Mouse (Mus musculus) heart, embryonic 12.5 days (tissue): ENCODE measurements at regions not wholly inside any gene's neighbourhood (a gene's known extent, or its start where the extent isn't known, plus 50 kb on each side); places are given as distances from the start of the nearest gene placed in this dataset.

Experiments
- ATAC-seq: fragments of 200-750 bp; cut with Nextera tagmentation; 2 replicates; pipeline ENCODE4 v1.8.0; 2017; ENCODE audit warnings: moderate TSS enrichment, moderate library complexity; ENCODE audit not compliant: insufficient number of reproducible peaks, low FRiP score
- H3K27ac ChIP-seq: fragments of 300-500 bp; sonication (generic); 2 replicates; pipeline ENCODE4 v1.5.1; 2016; ENCODE audit warnings: mild to moderate bottlenecking, moderate library complexity; ENCODE audit not compliant: poor library complexity, severe bottlenecking
- H3K27me3 ChIP-seq: fragments of 300-500 bp; sonication (generic); replicated peaks from 2 replicates; pipeline ENCODE4 v1.6.1; 2016; ENCODE audit warnings: mild to moderate bottlenecking, moderate library complexity
- H3K36me3 ChIP-seq: fragments of 300-500 bp; sonication (generic); 2 replicates; pipeline ENCODE4 v1.6.1; 2016; ENCODE audit warnings: mild to moderate bottlenecking, moderate library complexity
- H3K4me1 ChIP-seq: fragments of 300-500 bp; sonication (generic); replicated peaks from 2 replicates; pipeline ENCODE4 v1.6.1; 2016; ENCODE audit warnings: mild to moderate bottlenecking
- H3K4me2 ChIP-seq: fragments of 300-500 bp; sonication (generic); 2 replicates; pipeline ENCODE4 v1.6.1; 2016; ENCODE audit warnings: mild to moderate bottlenecking, moderate library complexity
- H3K4me3 ChIP-seq: fragments of 300-500 bp; sonication (generic); 2 replicates; pipeline ENCODE4 v1.5.1; 2016; ENCODE audit warnings: mild to moderate bottlenecking
- H3K9ac ChIP-seq: fragments of 300-500 bp; sonication (generic); 2 replicates; pipeline ENCODE4 v1.6.1; 2016; ENCODE audit warnings: mild to moderate bottlenecking, moderate library complexity
- H3K9me3 ChIP-seq: fragments of 300-500 bp; sonication (generic); replicated peaks from 2 replicates; pipeline ENCODE4 v1.6.1; 2016; ENCODE audit warnings: mild to moderate bottlenecking, moderate library complexity
- WGBS: fragments of 180-500 bp; shearing (Covaris S2); methylation state at CpG from one replicate; pipeline ENCODE4 v1.1.7; 2016; 5-methylcytosine and 5-hydroxymethylcytosine counted together

DNA sequence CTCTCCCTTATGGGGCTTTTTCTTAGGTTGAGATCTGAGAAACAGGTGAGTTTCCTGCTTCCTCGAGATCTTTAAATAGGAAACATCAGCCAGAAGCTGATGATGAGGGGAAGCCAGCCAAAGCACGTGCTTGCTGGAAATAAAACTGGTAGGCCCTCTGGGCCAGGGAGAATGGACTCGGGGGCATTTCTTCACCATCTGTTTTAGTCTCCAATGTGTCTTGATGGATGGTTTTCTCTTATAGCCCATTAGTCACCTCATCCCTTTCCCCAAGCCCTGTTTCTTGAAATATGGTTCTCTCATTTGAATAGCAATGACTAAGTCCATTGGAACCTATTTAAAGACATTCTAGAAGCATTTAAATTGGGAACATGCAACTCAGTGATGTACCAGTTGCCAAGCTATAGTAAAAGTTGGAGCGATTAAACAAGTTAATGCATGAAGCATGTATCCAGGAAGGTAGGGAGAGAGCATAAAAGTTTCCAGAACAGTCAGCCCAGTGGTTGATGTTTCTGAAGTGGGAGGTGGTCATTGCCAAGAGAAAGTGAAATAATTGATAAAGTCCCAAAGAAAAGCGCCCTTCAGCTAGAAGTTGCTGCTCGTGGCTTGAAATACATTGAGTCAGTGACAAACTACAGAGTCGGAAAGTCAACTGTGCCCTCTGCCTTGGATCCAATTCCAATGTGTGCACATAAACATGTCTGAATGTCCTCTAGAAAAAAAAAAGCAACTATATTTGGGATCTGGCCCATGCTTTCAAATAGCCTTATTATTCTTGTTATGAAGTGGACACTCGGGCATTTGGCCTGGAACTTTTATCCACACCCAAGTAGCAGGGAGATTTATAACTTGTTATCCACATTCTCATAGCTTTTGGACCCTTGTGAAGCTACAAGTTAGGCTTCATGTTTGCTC is 589.8 kb downstream of the Ebf1 start:
- WGBS: 79% methylated on average over 8 of the region's 8 CpGs
- no peak for ATAC-seq
- H3K9ac ChIP-seq: no peak overlapping the region
- H3K9me3 ChIP-seq: no peaks in the 10 kb centered on the region; the same call in 1 of the 2 replicates
- no peak overlapping the region for H3K4me3 ChIP-seq
- no peaks in the 10 kb centered on the region for H3K27me3 ChIP-seq
- H3K4me1 ChIP-seq: no peaks in the 10 kb centered on the region
- H3K27ac ChIP-seq: no peak overlapping the region
- no peak overlapping the region for H3K4me2 ChIP-seq
- H3K36me3 ChIP-seq: no peaks in the 10 kb centered on the region

DNA sequence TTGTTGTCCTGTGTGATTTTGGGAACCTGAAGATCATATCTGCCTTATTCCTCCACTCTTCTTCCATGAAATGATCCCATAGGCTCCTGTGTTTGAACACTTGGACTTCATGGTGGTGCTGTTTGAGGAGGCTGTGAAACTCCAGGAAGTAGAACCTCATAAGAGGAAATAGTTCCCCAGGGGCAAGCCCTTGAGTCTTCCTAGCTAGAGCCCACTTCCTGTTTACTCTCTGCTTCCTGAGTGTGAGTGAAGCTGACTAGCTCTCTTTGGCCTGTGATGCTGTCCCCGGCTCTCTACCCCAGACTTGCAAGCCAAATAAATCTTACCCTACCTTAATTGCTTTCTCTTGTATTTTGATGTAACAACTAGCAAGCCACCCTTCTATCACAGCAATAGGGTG is 597.0 kb downstream of the Ebf1 start:
- H3K4me3 ChIP-seq: no peak overlapping the region
- no peaks in the 10 kb centered on the region for H3K27me3 ChIP-seq
- no peak for ATAC-seq
- no peaks in the 10 kb centered on the region for H3K36me3 ChIP-seq
- H3K4me2 ChIP-seq: no peak overlapping the region
- no peaks in the 10 kb centered on the region for H3K9me3 ChIP-seq
- H3K9ac ChIP-seq: no peak overlapping the region
- WGBS: 61% methylated on average over 1 of the region's 1 CpGs
- H3K27ac ChIP-seq: no peak overlapping the region
- H3K4me1 ChIP-seq: no peaks in the 10 kb centered on the region

DNA sequence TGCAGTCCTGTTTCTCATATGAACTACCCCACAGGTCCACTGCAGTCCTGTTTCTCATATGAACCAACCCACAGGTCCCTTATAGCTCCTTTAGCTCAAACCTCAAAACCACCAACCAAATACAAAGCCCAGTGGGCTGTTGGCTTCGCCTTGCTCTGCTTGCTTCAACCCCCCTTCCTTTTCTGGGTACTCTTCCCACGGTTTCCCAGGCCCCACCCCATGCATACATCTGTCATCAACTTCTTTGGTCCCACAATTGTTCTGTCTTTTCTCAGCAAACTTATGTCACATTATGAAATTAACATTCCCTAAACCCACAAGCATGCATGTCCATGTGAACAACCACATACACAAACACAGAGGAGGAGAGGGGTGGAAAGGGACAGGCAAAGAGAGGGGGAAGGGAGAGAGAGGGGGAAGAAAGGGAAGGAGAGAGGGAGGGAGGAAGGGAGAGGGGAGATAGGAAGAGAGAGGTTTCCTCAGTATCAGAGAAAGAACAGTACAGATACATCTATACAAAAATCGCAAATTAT is 599.9 kb downstream of the Ebf1 start:
- no peak for ATAC-seq
- Histone ChIP-seq H3K9ac (no peak overlapping the region), H3K36me3 (no peaks in the 10 kb centered on the region), H3K4me3 (no peak overlapping the region), H3K27me3 (no peaks in the 10 kb centered on the region), H3K4me2 (no peak overlapping the region), H3K27ac (no peak overlapping the region), H3K9me3 (no peaks in the 10 kb centered on the region), H3K4me1 (0 out of 2 replicates have a peak, but pooled peaks cover 4% of the 10 kb centered on the region)
- 49% methylated on average over 3 of the region's 3 CpGs for WGBS

DNA sequence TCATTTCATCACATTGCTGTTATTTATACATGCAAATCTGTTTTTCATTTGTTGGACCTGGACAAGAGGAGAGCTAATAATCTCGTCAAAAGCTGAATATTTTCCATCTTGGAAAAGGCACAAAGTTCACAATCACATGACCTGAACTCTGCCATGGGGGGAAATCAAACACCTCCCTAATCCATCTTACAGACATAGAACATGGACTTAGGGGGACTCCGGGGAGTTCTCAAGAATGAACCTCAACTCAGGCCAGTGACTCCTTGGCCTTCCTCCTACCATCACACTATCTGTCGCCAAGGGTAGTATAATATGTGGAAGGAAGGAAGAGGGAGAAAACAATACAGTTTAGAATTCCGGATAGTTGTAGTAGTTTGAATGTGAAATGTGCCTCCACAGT is 602.1 kb downstream of the Ebf1 start:
- H3K9me3 ChIP-seq: no peaks in the 10 kb centered on the region
- no peaks in the 10 kb centered on the region for H3K27me3 ChIP-seq
- H3K27ac ChIP-seq: no peak overlapping the region
- no peak overlapping the region for H3K9ac ChIP-seq
- 72% methylated on average over 4 of the region's 4 CpGs for WGBS
- no peak overlapping the region for H3K4me3 ChIP-seq
- no peak overlapping the region for H3K4me2 ChIP-seq
- H3K4me1 ChIP-seq: 0 out of 2 replicates have a peak, but pooled peaks cover 4% of the 10 kb centered on the region
- H3K36me3 ChIP-seq: no peaks in the 10 kb centered on the region
- no peak for ATAC-seq

DNA sequence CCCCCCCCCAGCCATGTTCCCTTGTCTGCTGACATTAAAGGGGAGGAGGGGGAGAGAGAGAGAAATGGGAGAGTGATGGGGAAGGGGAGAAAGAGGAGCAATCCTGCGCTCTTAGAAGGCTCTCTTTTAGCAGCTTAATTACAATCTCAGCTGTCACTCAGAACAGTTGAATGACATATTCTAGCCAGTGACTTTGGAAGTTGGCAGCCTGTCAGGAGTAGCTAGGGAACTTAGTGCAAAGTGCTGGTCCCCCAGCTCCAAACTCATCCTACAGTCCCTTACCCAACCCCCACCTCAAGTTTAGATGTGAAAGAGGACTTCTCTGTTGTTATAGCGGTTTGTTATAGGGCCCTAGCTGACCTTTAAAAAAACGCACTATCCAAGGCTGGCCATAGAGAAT is 604.9 kb downstream of the Ebf1 start:
- no peak overlapping the region for H3K27ac ChIP-seq
- ATAC-seq: no peak
- 71% methylated on average over 3 of the region's 3 CpGs for WGBS

DNA sequence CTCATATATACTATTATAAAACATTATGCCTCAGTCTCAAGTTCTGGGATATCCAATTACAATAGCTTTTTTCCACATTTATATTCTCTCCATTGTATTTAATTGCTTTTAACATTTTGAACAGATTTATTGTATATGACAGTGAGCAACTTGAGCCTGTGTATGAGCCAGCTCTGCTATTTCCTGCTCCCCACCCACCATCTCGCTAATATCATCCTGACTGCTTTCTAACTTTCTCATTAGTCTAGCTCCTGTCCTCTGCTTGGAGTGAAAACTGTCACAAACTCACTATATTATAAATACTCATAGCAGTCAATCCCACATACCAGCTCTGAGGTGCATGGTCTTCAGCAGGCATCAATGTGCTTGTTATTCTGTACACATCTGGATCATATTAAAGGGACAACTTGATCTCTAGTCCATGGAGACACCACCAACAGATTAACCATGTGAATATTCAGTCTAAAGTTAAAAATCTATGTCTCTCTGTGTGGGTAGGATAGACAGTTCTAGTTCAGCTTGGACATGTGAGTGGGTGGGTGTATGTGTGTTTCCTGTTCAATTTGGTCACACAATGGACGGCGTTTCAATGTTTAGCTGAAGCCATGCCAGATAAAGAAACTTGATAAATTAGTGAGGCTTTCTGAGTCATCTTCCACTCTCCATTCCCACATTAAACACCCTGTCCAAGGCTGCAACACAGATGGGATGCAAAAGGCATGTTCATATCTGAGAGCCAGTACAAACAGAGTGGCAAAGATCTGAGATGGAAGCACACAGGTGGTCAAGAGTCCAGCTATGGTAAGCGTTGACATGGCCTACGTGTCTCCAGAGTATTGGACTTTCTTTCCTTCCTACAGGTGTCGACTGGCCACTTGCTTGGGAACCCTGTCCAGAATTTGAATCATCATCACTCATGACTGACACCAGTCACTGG is 616.1 kb upstream of the Clint1 start:
- Histone ChIP-seq H3K27ac (no peak overlapping the region), H3K9me3 (no peaks in the 10 kb centered on the region), H3K36me3 (no peaks in the 10 kb centered on the region), H3K4me1 (no peaks in the 10 kb centered on the region), H3K4me2 (no peak overlapping the region), H3K9ac (no peak overlapping the region), H3K4me3 (no peak overlapping the region), H3K27me3 (no peaks in the 10 kb centered on the region)
- 66% methylated on average over 6 of the region's 6 CpGs for WGBS
- no peak for ATAC-seq

More for the DNA sequence above, 604.9 kb downstream of the Ebf1 start:
- Histone ChIP-seq H3K27me3 (no peaks in the 10 kb centered on the region), H3K9me3 (0 out of 2 replicates have a peak, but pooled peaks cover 4% of the 10 kb centered on the region), H3K36me3 (no peaks in the 10 kb centered on the region), H3K4me2 (no peak overlapping the region), H3K4me1 (0 out of 2 replicates have a peak, but pooled peaks cover 4% of the 10 kb centered on the region), H3K4me3 (no peak overlapping the region), H3K9ac (no peak overlapping the region)

DNA sequence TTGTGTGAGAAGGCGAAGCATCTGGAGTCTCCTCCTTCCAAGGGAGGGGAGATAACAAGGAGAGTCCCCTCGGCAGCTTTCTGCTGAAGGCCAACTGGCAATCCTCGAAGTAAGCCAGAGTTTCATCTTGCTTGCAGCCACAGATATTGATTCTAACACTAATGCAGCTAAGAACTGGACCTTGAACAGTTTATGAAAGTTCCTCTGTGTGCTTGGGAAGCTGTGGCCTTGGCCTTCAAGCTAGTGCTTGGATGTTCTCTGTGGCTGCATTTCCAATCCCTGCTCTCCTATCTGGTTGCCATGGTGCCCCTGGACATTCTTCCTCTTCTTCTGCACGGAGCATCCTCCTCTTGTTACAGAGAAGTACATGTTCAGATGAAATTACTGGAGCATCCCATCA is 614.8 kb upstream of the Clint1 start:
- H3K4me2 ChIP-seq: no peak overlapping the region
- no peak overlapping the region for H3K9ac ChIP-seq
- WGBS: 31% methylated on average over 4 of the region's 4 CpGs
- H3K9me3 ChIP-seq: no peaks in the 10 kb centered on the region
- no peak for ATAC-seq
- no peaks in the 10 kb centered on the region for H3K36me3 ChIP-seq
- no peak overlapping the region for H3K27ac ChIP-seq
- H3K4me1 ChIP-seq: no peaks in the 10 kb centered on the region
- H3K27me3 ChIP-seq: no peaks in the 10 kb centered on the region
- no peak overlapping the region for H3K4me3 ChIP-seq

DNA sequence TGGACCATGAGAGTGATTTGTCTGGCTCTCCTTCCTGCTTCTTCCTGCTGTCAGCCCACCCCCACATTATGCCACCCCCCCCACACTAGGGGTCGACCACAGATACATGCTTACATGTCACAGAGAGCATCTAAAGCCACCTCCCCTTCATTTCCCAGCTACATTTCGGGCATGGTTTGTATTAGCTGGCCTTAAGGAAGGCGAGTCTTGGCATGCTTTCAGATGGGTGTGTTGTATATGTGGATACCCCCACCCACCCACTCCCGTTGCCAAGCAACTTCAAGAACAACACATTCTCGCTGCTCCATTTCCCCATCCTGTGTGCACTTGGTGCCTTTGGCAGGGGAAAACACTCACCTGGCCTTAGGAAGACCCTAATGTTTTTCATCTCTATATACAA is 612.8 kb upstream of the Clint1 start:
- no peaks in the 10 kb centered on the region for H3K9me3 ChIP-seq
- H3K4me1 ChIP-seq: no peaks in the 10 kb centered on the region
- WGBS: 62% methylated on average over 5 of the region's 5 CpGs
- no peak overlapping the region for H3K4me3 ChIP-seq
- ATAC-seq: no peak
- H3K4me2 ChIP-seq: no peak overlapping the region
- no peaks in the 10 kb centered on the region for H3K27me3 ChIP-seq
- no peak overlapping the region for H3K9ac ChIP-seq
- H3K27ac ChIP-seq: no peak overlapping the region
- H3K36me3 ChIP-seq: no peaks in the 10 kb centered on the region

DNA sequence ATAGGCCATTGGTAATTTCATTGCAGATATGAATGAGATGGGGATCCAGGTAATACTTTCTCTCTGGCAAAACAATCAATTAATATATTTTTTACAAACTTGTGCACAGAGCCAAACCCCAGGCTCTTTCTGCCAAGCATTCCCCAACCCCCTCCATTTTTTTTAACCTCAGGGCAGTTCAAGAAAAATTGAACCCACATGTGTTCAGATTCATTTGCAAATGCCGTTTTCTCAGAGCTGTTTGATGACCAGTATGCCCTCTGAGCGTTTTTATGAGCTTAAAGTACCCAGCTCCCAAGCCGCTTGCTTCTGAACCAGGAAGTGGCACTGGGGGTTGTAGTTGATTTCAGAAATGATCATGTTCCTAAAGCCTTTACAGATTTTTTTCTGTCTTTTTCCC is 611.4 kb upstream of the Clint1 start:
- Histone ChIP-seq H3K4me2 (no peak overlapping the region), H3K9ac (no peak overlapping the region), H3K27me3 (no peaks in the 10 kb centered on the region), H3K27ac (no peak overlapping the region), H3K9me3 (no peaks in the 10 kb centered on the region), H3K36me3 (no peaks in the 10 kb centered on the region), H3K4me1 (no peaks in the 10 kb centered on the region), H3K4me3 (no peak overlapping the region)
- no peak for ATAC-seq
- WGBS: 73% methylated on average over 3 of the region's 3 CpGs

DNA sequence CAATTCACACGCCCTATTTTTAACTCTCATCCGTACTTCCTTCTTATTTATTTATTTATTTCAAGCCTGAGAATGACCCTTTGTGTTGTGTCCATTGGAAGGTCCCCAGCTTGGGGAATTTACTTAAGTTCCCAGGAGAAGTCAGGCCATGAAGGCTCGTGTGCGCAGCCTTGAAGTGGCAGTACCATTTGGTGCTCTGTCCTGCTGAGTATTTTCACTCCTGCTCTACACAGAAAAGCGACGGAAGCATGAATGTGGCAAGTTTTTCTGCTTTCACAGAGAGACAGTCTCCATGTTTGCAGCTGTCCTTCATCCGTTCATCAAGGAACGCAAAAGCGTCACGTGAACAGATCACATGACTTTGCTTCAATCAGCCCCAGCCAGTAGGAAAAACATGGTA is 610.2 kb upstream of the Clint1 start:
- WGBS: 75% methylated on average over 10 of the region's 10 CpGs
- no peak for ATAC-seq

DNA sequence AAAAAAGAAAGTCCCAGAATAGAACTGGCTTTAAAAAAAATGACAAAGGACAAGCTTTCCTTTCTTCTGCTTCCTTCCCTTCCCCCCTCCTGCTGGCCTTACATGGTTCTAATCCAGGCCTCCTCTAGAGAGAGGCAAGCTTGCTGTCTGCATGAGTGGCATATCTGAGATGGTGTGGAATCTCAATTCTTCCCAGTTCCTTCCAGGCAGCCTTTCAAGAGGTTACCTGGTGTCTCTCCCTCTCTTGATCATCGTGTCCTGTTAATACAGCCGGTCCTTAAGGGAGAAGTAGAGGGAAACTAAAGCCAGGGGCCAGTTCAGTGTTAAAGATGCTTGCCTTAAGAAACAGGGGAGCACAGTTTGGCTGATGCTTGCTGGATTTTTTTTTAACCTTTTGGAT is 607.1 kb upstream of the Clint1 start:
- 61% methylated on average over 2 of the region's 2 CpGs for WGBS
- Histone ChIP-seq H3K9ac (no peak overlapping the region), H3K36me3 (no peaks in the 10 kb centered on the region), H3K27me3 (no peaks in the 10 kb centered on the region), H3K27ac (no peak overlapping the region), H3K4me1 (no peaks in the 10 kb centered on the region), H3K4me3 (no peak overlapping the region), H3K4me2 (no peak overlapping the region), H3K9me3 (no peaks in the 10 kb centered on the region)
- no peak for ATAC-seq

More for the DNA sequence above, 610.2 kb upstream of the Clint1 start:
- no peaks in the 10 kb centered on the region for H3K36me3 ChIP-seq
- H3K9me3 ChIP-seq: no peaks in the 10 kb centered on the region
- H3K27ac ChIP-seq: no peak overlapping the region
- H3K4me3 ChIP-seq: no peak overlapping the region
- H3K4me2 ChIP-seq: no peak overlapping the region
- H3K9ac ChIP-seq: no peak overlapping the region
- H3K27me3 ChIP-seq: no peaks in the 10 kb centered on the region
- no peaks in the 10 kb centered on the region for H3K4me1 ChIP-seq
